Mouse (Mus musculus): ENCODE measurements around the gene Ctnna3. TPM values are rescaled to one million over a fixed set of nuclear protein-coding genes. Genes with fewer than 3 reads are reported as not detected.

The Ctnna3 gene
- polyA plus RNA-seq, 2 experiments = 0.78 to 0.89 TPM

GRCm38 (mm10) chr10:64087521-64087920 lies 657.6 kb downstream of the Ctnna3 start:
- H3K27me3 ChIP-seq (ENCODE audit: control insufficient read depth, insufficient read depth, low read length) = peaks cover 42% of the 10 kb centered on the region
- TF ChIP-seq POLR2A (IDR thresholded peaks at IDR 0.05; ENCODE audit: borderline replicate concordance, extremely low read depth, insufficient read depth, insufficient read length) = no peak
- no peak overlapping the region for H3K9ac ChIP-seq (ENCODE audit: low read depth, low read length, severe bottlenecking)
- no peak overlapping the region for H3K27ac ChIP-seq (replicated peaks; ENCODE audit: low read depth, low read length)
- DNase-seq (ENCODE audit: low spot score) = no peak
- peaks cover 10% of the 10 kb centered on the region for H3K4me1 ChIP-seq (ENCODE audit: control insufficient read depth, insufficient read depth, low read length)
- no peak for ATAC-seq (ENCODE audit: low FRiP score, low read depth)
- H3K9me3 ChIP-seq (ENCODE audit: control insufficient read depth, low read length) = no peaks in the 10 kb centered on the region
- H3K36me3 ChIP-seq (ENCODE audit: control insufficient read depth, insufficient read depth, low read length) = no peaks in the 10 kb centered on the region
- peak overlapping the region; percentile 60 for H3K4me2 ChIP-seq (replicated peaks; ENCODE audit: low read depth, low read length, severe bottlenecking)
- H3K4me3 ChIP-seq (replicated peaks; ENCODE audit: low read length) = peak overlapping the region; percentile 36
- whole genome bisulfite sequencing = 1% methylated on average over 12 of the region's 12 CpGs

DNA sequence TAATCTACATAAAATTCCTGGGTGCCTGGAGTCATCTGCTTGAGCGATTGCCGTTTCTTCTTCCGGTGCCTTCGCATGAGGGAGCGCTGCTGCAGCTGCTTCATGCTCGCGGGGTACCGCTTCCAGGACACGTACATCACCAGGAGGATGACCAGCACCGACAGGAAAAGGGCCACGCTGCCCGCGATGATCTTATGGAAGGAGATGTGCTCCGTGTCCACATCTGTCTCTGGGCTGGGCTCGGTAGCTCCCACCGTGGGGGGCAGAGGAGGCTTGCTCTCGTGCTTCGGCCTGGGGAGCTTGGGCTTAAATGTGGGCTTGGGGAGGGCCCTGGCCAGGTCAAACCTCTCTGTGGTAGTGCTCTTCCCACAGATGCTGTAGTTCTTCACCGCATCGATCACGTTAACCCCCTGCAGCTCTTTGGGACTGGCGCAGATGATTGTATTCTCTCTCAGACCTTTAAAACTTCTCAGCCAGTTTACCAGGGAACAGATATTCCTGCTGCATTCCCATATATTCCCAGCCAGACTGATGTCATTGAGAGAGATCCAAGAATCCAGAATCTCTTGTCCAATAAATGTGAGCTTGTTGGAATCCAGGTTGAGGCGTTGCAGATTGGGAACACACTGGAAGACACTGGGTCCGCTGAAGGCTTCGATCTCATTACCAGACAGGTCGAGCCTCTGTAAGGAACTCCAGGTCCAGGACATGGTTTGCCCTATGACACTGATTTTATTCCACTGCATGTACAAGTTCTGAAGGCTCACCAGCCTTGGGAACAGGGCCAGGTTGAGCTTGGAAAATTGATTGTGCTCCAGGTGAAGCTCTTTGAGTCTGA lies 658.3 kb downstream of the Ctnna3 start:
- Histone ChIP-seq H3K27me3 (ENCODE audit: control insufficient read depth, insufficient read depth, low read length) (peaks cover 42% of the 10 kb centered on the region), H3K27ac (replicated peaks; ENCODE audit: low read depth, low read length) (no peak overlapping the region), H3K4me2 (replicated peaks; ENCODE audit: low read depth, low read length, severe bottlenecking) (peak overlapping the region; percentile 60), H3K36me3 (ENCODE audit: control insufficient read depth, insufficient read depth, low read length) (no peaks in the 10 kb centered on the region), H3K4me1 (ENCODE audit: control insufficient read depth, insufficient read depth, low read length) (peaks cover 10% of the 10 kb centered on the region), H3K4me3 (replicated peaks; ENCODE audit: low read length) (peak overlapping the region; percentile 36), H3K9ac (ENCODE audit: low read depth, low read length, severe bottlenecking) (peak overlapping the region; percentile 40), H3K9me3 (ENCODE audit: control insufficient read depth, low read length) (no peaks in the 10 kb centered on the region)
- ATAC-seq (ENCODE audit: low FRiP score, low read depth) = no peak
- no peak for TF ChIP-seq POLR2A (IDR thresholded peaks at IDR 0.05; ENCODE audit: borderline replicate concordance, extremely low read depth, insufficient read depth, insufficient read length)
- WGBS = 4% methylated on average over 25 of the region's 26 CpGs
- no peak for DNase-seq (ENCODE audit: low spot score)

- ATAC-seq (ENCODE audit: low FRiP score, low read depth) (no peak), DNase-seq (ENCODE audit: low spot score) (no peak)
- WGBS = 26% methylated on average over 19 of the region's 19 CpGs
- Histone ChIP-seq H3K36me3 (ENCODE audit: control insufficient read depth, insufficient read depth, low read length) (no peaks in the 10 kb centered on the region), H3K27ac (replicated peaks; ENCODE audit: low read depth, low read length) (no peak overlapping the region), H3K4me2 (replicated peaks; ENCODE audit: low read depth, low read length, severe bottlenecking) (peak overlapping the region; percentile 60; the same call in 1 of the 2 replicates), H3K4me3 (replicated peaks; ENCODE audit: low read length) (no peak overlapping the region; the same call in 1 of the 2 replicates), H3K4me1 (ENCODE audit: control insufficient read depth, insufficient read depth, low read length) (peaks cover 10% of the 10 kb centered on the region), H3K9me3 (ENCODE audit: control insufficient read depth, low read length) (no peaks in the 10 kb centered on the region), H3K9ac (ENCODE audit: low read depth, low read length, severe bottlenecking) (no peak overlapping the region), H3K27me3 (ENCODE audit: control insufficient read depth, insufficient read depth, low read length) (peaks cover 39% of the 10 kb centered on the region)
- TF ChIP-seq POLR2A (IDR thresholded peaks at IDR 0.05; ENCODE audit: borderline replicate concordance, extremely low read depth, insufficient read depth, insufficient read length) = no peak
Measured at GRCm38 (mm10) chr10:64088774-64089460, 659.0 kb downstream of the Ctnna3 start.

DNA sequence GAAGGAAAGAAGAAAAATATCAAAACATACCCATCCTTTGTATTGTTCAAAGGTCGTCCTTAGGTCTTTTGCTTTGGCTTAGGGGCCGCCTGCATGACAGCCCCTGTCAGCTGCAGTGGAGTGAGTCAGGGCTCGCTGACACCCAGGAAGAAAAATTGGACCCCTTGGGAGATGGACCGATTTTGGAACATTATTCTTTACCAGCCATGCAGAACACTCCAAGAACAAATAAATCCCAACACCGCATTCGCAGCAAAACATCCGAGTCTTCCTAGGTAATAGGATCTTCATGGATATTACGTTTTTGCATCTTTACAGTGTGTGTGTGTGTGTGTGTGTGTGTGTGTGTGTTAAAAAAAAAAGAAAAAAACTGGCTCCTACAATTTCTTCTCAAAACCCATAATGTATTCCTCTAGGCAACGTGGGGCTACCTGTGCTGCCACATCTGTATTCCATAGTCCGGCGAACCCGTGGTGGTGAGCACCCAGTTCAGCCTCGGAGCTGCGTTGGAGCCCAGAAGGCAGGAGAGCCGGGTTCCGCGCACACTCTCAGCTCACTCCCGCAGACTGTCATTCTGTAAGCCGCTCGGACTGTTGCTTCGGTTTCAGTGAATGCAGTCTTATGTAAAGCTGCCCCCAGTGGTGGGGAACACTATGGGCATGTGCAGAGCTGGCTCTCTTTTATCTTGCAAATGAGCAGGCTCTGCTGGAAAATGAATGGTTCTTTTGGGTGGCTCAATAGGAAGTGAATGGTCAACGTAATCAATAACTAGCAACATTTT lies 660.0 kb downstream of the Ctnna3 start, which contains the start of gene Lrrtm3:
Gene Lrrtm3 (minus strand): TSS at position 598 of the 781 bp plus-strand sequence.
- Histone ChIP-seq H3K4me3 (replicated peaks; ENCODE audit: low read length) (peak within 1 kb of the TSS; percentile 26), H3K27ac (replicated peaks; ENCODE audit: low read depth, low read length) (no peak within 1 kb of the TSS), H3K9ac (ENCODE audit: low read depth, low read length, severe bottlenecking) (no peak within 1 kb of the TSS), H3K36me3 (ENCODE audit: control insufficient read depth, insufficient read depth, low read length) (no peaks in the 10 kb centered on the region), H3K4me2 (replicated peaks; ENCODE audit: low read depth, low read length, severe bottlenecking) (peak within 1 kb of the TSS; percentile 41), H3K4me1 (ENCODE audit: control insufficient read depth, insufficient read depth, low read length) (peaks cover 10% of the 10 kb centered on the region), H3K9me3 (ENCODE audit: control insufficient read depth, low read length) (no peaks in the 10 kb centered on the region), H3K27me3 (ENCODE audit: control insufficient read depth, insufficient read depth, low read length) (peaks cover 37% of the 10 kb centered on the region)
- WGBS = 2% methylated on average over 22 of the region's 22 CpGs
- DNase-seq (ENCODE audit: low spot score) (peak; percentile 84), ATAC-seq (ENCODE audit: low FRiP score, low read depth) (peak; percentile 85)
- no peak for TF ChIP-seq POLR2A (IDR thresholded peaks at IDR 0.05; ENCODE audit: borderline replicate concordance, extremely low read depth, insufficient read depth, insufficient read length)

- no peak for TF ChIP-seq POLR2A (IDR thresholded peaks at IDR 0.05; ENCODE audit: borderline replicate concordance, extremely low read depth, insufficient read depth, insufficient read length)
- Histone ChIP-seq H3K9me3 (ENCODE audit: control insufficient read depth, low read length) (no peaks in the 10 kb centered on the region), H3K27ac (replicated peaks; ENCODE audit: low read depth, low read length) (no peak overlapping the region), H3K9ac (ENCODE audit: low read depth, low read length, severe bottlenecking) (no peak overlapping the region), H3K4me3 (replicated peaks; ENCODE audit: low read length) (no peak overlapping the region), H3K4me1 (ENCODE audit: control insufficient read depth, insufficient read depth, low read length) (no peaks in the 10 kb centered on the region), H3K4me2 (replicated peaks; ENCODE audit: low read depth, low read length, severe bottlenecking) (no peak overlapping the region), H3K27me3 (ENCODE audit: control insufficient read depth, insufficient read depth, low read length) (no peaks in the 10 kb centered on the region), H3K36me3 (ENCODE audit: control insufficient read depth, insufficient read depth, low read length) (no peaks in the 10 kb centered on the region)
- ATAC-seq (ENCODE audit: low FRiP score, low read depth) = no peak
- WGBS = 97% methylated on average over 1 of the region's 1 CpGs
- no peak for DNase-seq (ENCODE audit: low spot score)
Measured at GRCm38 (mm10) chr10:64096532-64096931, 666.6 kb downstream of the Ctnna3 start.
